Mouse (Mus musculus) B cell, adult 62 days (primary cell): ENCODE data around the gene C2cd4c. TPM values are rescaled to one million over a fixed set of nuclear protein-coding genes. Genes with fewer than 3 reads are reported as not detected.

ENCODE experiments used
- total RNA-seq: library from RNA; stranded (reverse); gene quantifications from 4 replicates; pipeline ENCODE4 v1.2.4, GENCODE M21; 2023

C2cd4c gene
- total RNA-seq = not detected in 4 replicates

GRCm38 (mm10) chr10:79613578-79614304 lies at the start of gene C2cd4c:
TSS of gene C2cd4c (minus strand) at chr10:79614025.

DNA sequence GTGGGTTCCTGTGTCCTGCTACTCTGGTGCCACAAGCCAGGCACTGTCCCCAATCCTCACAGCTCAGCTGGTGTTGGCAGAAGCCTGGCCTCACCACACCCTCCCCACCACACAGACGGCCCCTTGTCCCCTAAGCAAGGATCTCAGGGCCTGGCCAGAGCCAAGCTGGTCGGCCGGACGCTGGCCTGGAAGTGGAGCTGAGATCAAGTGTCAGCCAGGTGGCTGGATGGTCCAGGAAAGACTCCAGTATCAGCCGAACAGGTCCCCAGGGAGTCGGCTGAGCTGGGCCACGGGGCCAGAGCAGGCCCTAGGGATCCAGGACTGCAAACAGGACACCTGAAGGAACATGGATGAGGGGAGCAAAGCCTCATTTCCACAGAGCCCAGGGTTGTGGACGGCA lies 31.9 kb upstream of the C2cd4c start, which contains the start of gene Odf3l2:
Gene Odf3l2, minus strand, starts transcription at position 28 of the 400 bp plus-strand sequence.

DNA sequence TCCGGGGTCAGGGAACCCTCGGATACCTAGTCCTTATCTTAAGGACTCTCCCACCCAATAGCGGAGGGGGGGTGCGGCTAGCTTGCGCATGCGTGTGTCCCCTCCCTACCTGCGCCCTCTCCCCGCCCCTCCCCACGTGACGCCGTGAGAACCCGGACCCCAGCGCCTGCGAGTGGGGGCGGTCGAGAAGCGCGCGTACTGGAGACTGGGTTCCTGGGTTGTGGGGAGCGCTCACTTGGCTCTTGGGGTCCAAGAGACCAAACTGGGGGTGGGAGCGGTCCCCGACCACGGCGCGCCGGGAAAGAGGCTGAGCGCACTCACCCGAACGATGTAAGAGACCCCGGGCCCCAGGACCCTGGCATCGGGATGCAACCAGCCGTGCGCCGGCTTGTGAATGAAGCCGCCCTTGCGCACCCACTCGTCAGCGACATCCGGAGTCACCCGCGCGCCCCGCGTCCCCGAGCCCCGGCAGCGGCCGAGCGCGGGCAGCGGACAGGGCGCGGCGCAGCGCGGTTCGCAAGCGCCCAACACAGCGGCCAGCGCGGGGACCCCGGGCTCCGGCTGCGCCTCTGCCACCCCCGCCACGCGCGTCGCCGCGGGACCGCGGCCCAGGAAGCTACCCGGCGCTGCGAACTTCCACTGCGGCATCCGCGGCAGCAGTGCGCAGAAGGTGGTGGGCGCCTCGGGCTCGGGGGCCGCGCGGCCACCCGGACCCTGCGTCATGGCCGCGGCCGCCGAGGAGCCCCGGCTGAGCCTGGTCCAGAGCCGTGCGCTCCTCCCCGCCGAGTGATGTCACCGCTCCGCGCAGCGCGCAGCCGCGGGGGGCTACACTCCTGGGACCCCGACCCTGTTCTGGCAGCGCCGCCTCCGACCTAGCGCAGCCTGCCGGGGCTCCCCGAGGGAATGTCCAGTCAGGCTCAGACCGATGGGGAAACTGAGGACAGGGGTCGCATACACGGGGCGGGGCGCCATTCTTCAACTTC lies 23.6 kb upstream of the C2cd4c start, which contains the start of gene Shc2:
Gene Shc2, minus strand, starts transcription at position 791 of the 983 bp plus-strand sequence.

GRCm38 (mm10) chr10:79587061-79587751 lies 26.6 kb downstream of the C2cd4c start, which contains the start of gene Theg:
TSS of gene Theg (minus strand) at chr10:79587331.

Other genes with a start within 250 kb of the C2cd4c start
- gene Vmn2r83, start 145.3 kb downstream of the C2cd4c start, total RNA-seq = not detected in 4 replicates
- gene Plpp2, start 80.2 kb downstream of the C2cd4c start, total RNA-seq = 2.9 to 3.5 TPM (median 3.1 TPM) in 4 replicates
- gene Mier2, start 58.8 kb downstream of the C2cd4c start, total RNA-seq = 42.9 to 51.2 TPM (median 44.5 TPM) in 4 replicates
- 3.5 TPM in 1 of 4 replicates, not detected in the others for gene Theg, start 26.7 kb downstream of the C2cd4c start, total RNA-seq
- gene Shc2, start 23.9 kb upstream of the C2cd4c start, total RNA-seq = not detected in 4 replicates
- gene Odf3l2, start 31.7 kb upstream of the C2cd4c start, total RNA-seq = not detected in 4 replicates
- not detected in 4 replicates for gene Madcam1, start 50.5 kb upstream of the C2cd4c start, total RNA-seq
- gene Tpgs1, start 55.3 kb upstream of the C2cd4c start, total RNA-seq = 16.5 to 17.6 TPM (median 17.2 TPM) in 4 replicates
- 64.3 to 70.9 TPM (median 67.1 TPM) in 4 replicates for gene Cdc34, start 68.2 kb upstream of the C2cd4c start, total RNA-seq
- 2.2 to 3.3 TPM (median 2.8 TPM) in 4 replicates for gene Gzmm, start 75.0 kb upstream of the C2cd4c start, total RNA-seq
- gene Bsg, start 90.5 kb upstream of the C2cd4c start, total RNA-seq = 93.0 to 101 TPM (median 96.4 TPM) in 4 replicates
- gene Hcn2, start 102.6 kb upstream of the C2cd4c start, total RNA-seq = not detected in 4 replicates
- 61.1 to 82.7 TPM (median 70.9 TPM) in 4 replicates for gene Polrmt, start 132.6 kb upstream of the C2cd4c start, total RNA-seq
- gene Fgf22, start 141.1 kb upstream of the C2cd4c start, total RNA-seq = not detected in 4 replicates
- gene Rnf126, start 152.9 kb upstream of the C2cd4c start, total RNA-seq = 47.4 to 62.4 TPM (median 56.4 TPM) in 4 replicates
- 1.5 to 3.1 TPM (median 1.8 TPM) in 4 replicates for gene Fstl3, start 163.2 kb upstream of the C2cd4c start, total RNA-seq
- not detected in 4 replicates for gene Prss57, start 176.9 kb upstream of the C2cd4c start, total RNA-seq
- 6.0 to 6.7 TPM (median 6.3 TPM) in 4 replicates for gene Palm, start 179.5 kb upstream of the C2cd4c start, total RNA-seq
- gene Misp, start 207.0 kb upstream of the C2cd4c start, total RNA-seq = not detected in 4 replicates
- 435 to 450 TPM (median 444 TPM) in 4 replicates for gene Ptbp1, start 240.4 kb upstream of the C2cd4c start, total RNA-seq